Mouse (Mus musculus): Measurements from ENCODE around the gene Arl6.
A peak's percentile ranks its signal among the peaks of the same experiment; 100 is the strongest.

- TF ChIP-seq CTCF (IDR thresholded peaks at IDR 0.05; ENCODE audit: control insufficient read depth, insufficient read depth, low read length): peak; percentile 72
- TF ChIP-seq POLR2A (IDR thresholded peaks at IDR 0.05; ENCODE audit: borderline replicate concordance, control insufficient read depth, low read depth, low read length): no peak
Measured at GRCm38 (mm10) chr16:59683434-59683833, 44.2 kb upstream of the Arl6 start.
